Mouse (Mus musculus): ENCODE data around the gene Ccdc162. TPM values are rescaled to one million over a fixed set of nuclear protein-coding genes. Genes with fewer than 3 reads are reported as not detected.

The Ccdc162 gene
- polyA plus RNA-seq, 1 experiment from 2014 or later: 0.91 TPM

DNA sequence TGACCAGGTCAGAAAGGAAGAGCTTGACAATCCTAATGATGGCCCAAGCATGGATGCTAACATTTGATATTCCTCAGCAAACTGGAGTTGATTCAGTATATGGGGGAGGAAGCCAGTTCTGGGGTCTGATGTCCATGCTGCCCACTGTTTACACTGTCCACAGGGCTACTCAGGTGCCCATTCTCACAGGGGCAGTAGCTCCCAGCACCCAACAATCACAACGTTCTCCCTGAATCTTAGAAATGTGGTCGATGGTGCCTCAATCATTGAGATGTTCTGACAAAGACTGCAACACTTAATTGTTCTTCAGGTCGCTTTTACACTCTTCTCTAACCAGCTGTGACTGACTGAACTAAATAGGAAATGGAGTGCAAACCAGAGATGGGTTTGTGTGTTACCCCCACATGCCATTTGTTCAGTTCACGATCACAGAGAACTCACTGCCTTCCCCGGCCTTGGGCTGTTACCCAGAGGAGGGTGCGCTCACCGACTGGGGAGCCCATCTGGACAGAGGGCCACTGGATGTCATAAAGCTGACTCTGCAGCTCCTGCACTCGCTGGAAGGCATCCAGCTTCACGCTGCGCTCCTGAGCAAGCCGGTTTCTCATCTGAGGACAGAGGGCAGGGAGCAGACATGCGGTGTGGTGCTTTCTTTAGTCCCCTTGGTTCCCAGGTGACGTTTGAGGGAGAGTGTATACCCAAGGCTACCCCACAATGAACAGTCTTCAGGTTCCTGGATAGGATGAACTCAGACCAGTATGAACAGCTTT is 169.9 kb downstream of the Ccdc162 start:
- no peaks in the 10 kb centered on the region for H3K27me3 ChIP-seq
- no peak overlapping the region for H3K9ac ChIP-seq
- no peak overlapping the region for H3K27ac ChIP-seq
- H3K4me2 ChIP-seq (replicated peaks): no peak overlapping the region
- ATAC-seq (ENCODE audit: insufficient number of reproducible peaks, insufficient read depth, low FRiP score, low TSS enrichment): no peak
- peaks cover 15% of the 10 kb centered on the region for H3K4me1 ChIP-seq
- peaks cover 5% of the 10 kb centered on the region; the same call in 1 of the 2 replicates for H3K9me3 ChIP-seq
- no peak overlapping the region for H3K4me3 ChIP-seq
- 66% methylated on average over 13 of the region's 13 CpGs for WGBS
- H3K36me3 ChIP-seq: no peaks in the 10 kb centered on the region

DNA sequence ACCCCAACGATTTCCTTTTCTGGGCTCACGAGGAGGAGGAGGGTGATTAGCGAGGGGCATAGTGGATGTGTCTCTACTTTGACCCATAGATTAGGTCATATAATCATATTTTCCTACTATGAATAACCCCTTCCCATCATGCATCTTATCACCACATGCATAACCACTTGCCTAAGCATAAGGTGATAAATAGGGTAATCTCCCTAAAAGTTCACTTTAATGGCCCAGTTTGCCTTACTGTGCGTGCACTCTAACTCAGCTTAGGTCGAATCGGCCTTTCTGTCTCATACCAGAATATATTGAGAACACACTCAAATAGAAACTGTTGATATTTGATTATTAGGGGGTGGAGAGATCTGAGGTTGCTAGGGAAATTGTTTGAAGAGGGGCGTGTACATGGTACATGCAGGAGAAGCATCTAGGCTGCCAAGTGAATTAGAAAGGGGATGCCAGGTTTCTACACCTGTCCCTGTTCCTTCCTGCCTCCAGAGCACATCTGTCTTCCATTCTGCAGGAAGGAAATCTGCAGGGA is 171.1 kb downstream of the Ccdc162 start:
- Histone ChIP-seq H3K27ac (no peak overlapping the region), H3K36me3 (no peaks in the 10 kb centered on the region), H3K9me3 (peaks cover 5% of the 10 kb centered on the region; the same call in 1 of the 2 replicates), H3K27me3 (no peaks in the 10 kb centered on the region), H3K4me2 (replicated peaks) (no peak overlapping the region), H3K4me3 (no peak overlapping the region), H3K9ac (no peak overlapping the region), H3K4me1 (peaks cover 9% of the 10 kb centered on the region)
- ATAC-seq (ENCODE audit: insufficient number of reproducible peaks, insufficient read depth, low FRiP score, low TSS enrichment): no peak
- 52% methylated on average over 7 of the region's 7 CpGs for WGBS

- Histone ChIP-seq H3K9ac (no peak overlapping the region), H3K9me3 (peaks cover 5% of the 10 kb centered on the region; the same call in 1 of the 2 replicates), H3K4me2 (replicated peaks) (no peak overlapping the region), H3K27me3 (no peaks in the 10 kb centered on the region), H3K4me1 (peaks cover 9% of the 10 kb centered on the region), H3K36me3 (no peaks in the 10 kb centered on the region), H3K27ac (no peak overlapping the region), H3K4me3 (no peak overlapping the region)
- 6% methylated on average over 7 of the region's 7 CpGs for WGBS
- ATAC-seq (ENCODE audit: insufficient number of reproducible peaks, insufficient read depth, low FRiP score, low TSS enrichment): no peak
These were observed 171.8 kb downstream of the Ccdc162 start for GRCm38 (mm10) chr10:41544481-41545190.

- peaks cover 9% of the 10 kb centered on the region for H3K4me1 ChIP-seq
- H3K27ac ChIP-seq: no peak overlapping the region
- no peaks in the 10 kb centered on the region for H3K27me3 ChIP-seq
- 72% methylated on average over 2 of the region's 2 CpGs for WGBS
- no peak overlapping the region for H3K4me3 ChIP-seq
- H3K4me2 ChIP-seq (replicated peaks): no peak overlapping the region
- no peaks in the 10 kb centered on the region for H3K9me3 ChIP-seq
- no peak for ATAC-seq (ENCODE audit: insufficient number of reproducible peaks, insufficient read depth, low FRiP score, low TSS enrichment)
- H3K9ac ChIP-seq: no peak overlapping the region
- 0 out of 2 replicates have a peak, but pooled peaks cover 4% of the 10 kb centered on the region for H3K36me3 ChIP-seq
These were observed 172.6 kb downstream of the Ccdc162 start for GRCm38 (mm10) chr10:41543844-41544243.

DNA sequence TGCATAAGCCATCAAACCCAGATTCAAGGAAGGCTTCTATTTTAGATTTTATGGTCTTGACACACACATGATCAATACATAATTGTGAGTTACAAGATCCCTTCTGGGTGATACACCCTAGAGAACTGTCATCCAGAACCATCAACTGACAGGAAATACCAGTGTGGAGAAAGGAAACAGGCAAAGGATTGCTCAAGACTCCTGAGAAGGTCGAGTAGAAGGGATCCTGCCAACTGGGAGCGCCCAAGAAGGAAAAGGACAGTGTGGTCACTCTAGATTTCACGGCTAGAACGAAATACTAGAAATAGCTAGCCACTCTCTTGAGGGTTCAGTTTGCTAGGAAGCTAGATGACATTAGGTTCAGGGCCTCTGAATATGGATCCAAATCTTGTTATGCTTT is 173.0 kb downstream of the Ccdc162 start:
- H3K9me3 ChIP-seq: no peaks in the 10 kb centered on the region
- WGBS: 81% methylated on average over 4 of the region's 4 CpGs
- H3K4me3 ChIP-seq: no peak overlapping the region
- 0 out of 2 replicates have a peak, but pooled peaks cover 4% of the 10 kb centered on the region for H3K36me3 ChIP-seq
- ATAC-seq (ENCODE audit: insufficient number of reproducible peaks, insufficient read depth, low FRiP score, low TSS enrichment): no peak
- peaks cover 9% of the 10 kb centered on the region for H3K4me1 ChIP-seq
- H3K4me2 ChIP-seq (replicated peaks): no peak overlapping the region
- no peak overlapping the region for H3K9ac ChIP-seq
- H3K27ac ChIP-seq: no peak overlapping the region
- no peaks in the 10 kb centered on the region for H3K27me3 ChIP-seq

GRCm38 (mm10) chr10:41542057-41542456 is 174.4 kb downstream of the Ccdc162 start:
- Histone ChIP-seq H3K27me3 (no peaks in the 10 kb centered on the region), H3K4me1 (peaks cover 9% of the 10 kb centered on the region), H3K27ac (no peak overlapping the region), H3K9me3 (no peaks in the 10 kb centered on the region), H3K9ac (no peak overlapping the region), H3K4me3 (no peak overlapping the region), H3K4me2 (replicated peaks) (no peak overlapping the region), H3K36me3 (peaks cover 11% of the 10 kb centered on the region)
- no peak for ATAC-seq (ENCODE audit: insufficient number of reproducible peaks, insufficient read depth, low FRiP score, low TSS enrichment)
- WGBS: 94% methylated on average over 6 of the region's 6 CpGs

DNA sequence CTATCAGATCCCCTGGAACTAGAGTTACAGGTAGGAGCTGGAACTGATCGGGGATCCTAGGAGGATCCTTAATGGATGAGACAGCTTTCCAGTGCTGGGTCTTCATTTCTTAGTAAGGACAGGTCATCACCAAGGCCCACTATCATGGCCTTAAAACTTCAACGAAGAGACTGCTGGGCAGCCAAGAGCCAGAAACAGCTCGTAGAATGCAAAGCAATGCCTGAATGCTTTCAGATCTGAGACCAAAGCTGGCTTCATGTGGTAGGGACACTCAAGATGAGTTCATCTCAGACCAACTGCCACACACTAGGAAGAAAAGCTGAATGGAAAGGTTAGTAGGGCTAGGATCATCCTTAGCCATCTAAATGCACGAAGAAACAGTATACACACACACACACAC is 177.4 kb downstream of the Ccdc162 start:
- Histone ChIP-seq H3K4me2 (replicated peaks) (no peak overlapping the region), H3K4me1 (no peaks in the 10 kb centered on the region), H3K27me3 (no peaks in the 10 kb centered on the region), H3K27ac (no peak overlapping the region), H3K9me3 (no peaks in the 10 kb centered on the region), H3K9ac (no peak overlapping the region), H3K4me3 (no peak overlapping the region), H3K36me3 (peaks cover 32% of the 10 kb centered on the region)
- WGBS: 92% methylated on average over 4 of the region's 4 CpGs
- ATAC-seq (ENCODE audit: insufficient number of reproducible peaks, insufficient read depth, low FRiP score, low TSS enrichment): no peak

GRCm38 (mm10) chr10:41537983-41538330 is 178.5 kb downstream of the Ccdc162 start:
- Histone ChIP-seq H3K9me3 (no peaks in the 10 kb centered on the region), H3K27ac (no peak overlapping the region), H3K36me3 (peaks cover 43% of the 10 kb centered on the region), H3K27me3 (no peaks in the 10 kb centered on the region), H3K4me2 (replicated peaks) (no peak overlapping the region), H3K9ac (no peak overlapping the region), H3K4me1 (no peaks in the 10 kb centered on the region), H3K4me3 (no peak overlapping the region)
- ATAC-seq (ENCODE audit: insufficient number of reproducible peaks, insufficient read depth, low FRiP score, low TSS enrichment): no peak
- 78% methylated on average over 3 of the region's 3 CpGs for WGBS

GRCm38 (mm10) chr10:41537226-41537982 is 179.0 kb downstream of the Ccdc162 start:
- H3K4me1 ChIP-seq: no peaks in the 10 kb centered on the region
- H3K4me2 ChIP-seq (replicated peaks): no peak overlapping the region
- peaks cover 48% of the 10 kb centered on the region for H3K36me3 ChIP-seq
- ATAC-seq (ENCODE audit: insufficient number of reproducible peaks, insufficient read depth, low FRiP score, low TSS enrichment): no peak
- no peak overlapping the region for H3K27ac ChIP-seq
- no peak overlapping the region for H3K9ac ChIP-seq
- WGBS: 89% methylated on average over 4 of the region's 4 CpGs
- no peaks in the 10 kb centered on the region for H3K9me3 ChIP-seq
- H3K27me3 ChIP-seq: no peaks in the 10 kb centered on the region
- no peak overlapping the region for H3K4me3 ChIP-seq

DNA sequence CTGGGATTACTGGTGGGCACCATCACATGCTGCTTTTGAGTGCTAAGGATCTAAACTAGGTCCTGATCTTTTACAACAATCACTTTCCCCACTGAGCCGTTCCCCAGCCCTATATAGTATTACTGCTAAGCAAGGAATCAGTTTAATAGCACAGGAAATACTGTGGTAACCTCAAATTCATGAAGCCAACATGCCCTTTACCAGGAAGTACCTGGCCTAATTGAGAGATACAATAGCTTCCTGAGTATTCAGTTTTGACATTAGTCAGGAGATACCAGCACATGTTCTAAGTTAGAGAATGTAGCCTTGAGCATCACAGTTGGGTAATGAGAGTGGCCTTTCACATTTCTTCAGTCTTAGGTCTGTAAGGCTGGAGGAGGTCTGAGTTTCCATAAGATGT is 179.7 kb downstream of the Ccdc162 start:
- Histone ChIP-seq H3K9me3 (no peaks in the 10 kb centered on the region), H3K27ac (no peak overlapping the region), H3K9ac (no peak overlapping the region), H3K36me3 (peaks cover 49% of the 10 kb centered on the region), H3K27me3 (no peaks in the 10 kb centered on the region), H3K4me2 (replicated peaks) (no peak overlapping the region), H3K4me1 (no peaks in the 10 kb centered on the region), H3K4me3 (no peak overlapping the region)
- ATAC-seq (ENCODE audit: insufficient number of reproducible peaks, insufficient read depth, low FRiP score, low TSS enrichment): no peak
- 87% methylated on average over 1 of the region's 1 CpGs for WGBS

- H3K9me3 ChIP-seq: no peaks in the 10 kb centered on the region
- H3K4me3 ChIP-seq: no peak overlapping the region
- H3K36me3 ChIP-seq: peaks cover 54% of the 10 kb centered on the region
- H3K27ac ChIP-seq: no peak overlapping the region
- WGBS: 89% methylated on average over 2 of the region's 2 CpGs
- no peak for ATAC-seq (ENCODE audit: insufficient number of reproducible peaks, insufficient read depth, low FRiP score, low TSS enrichment)
- H3K9ac ChIP-seq: no peak overlapping the region
- H3K4me2 ChIP-seq (replicated peaks): no peak overlapping the region
- no peaks in the 10 kb centered on the region for H3K27me3 ChIP-seq
- no peaks in the 10 kb centered on the region for H3K4me1 ChIP-seq
These were observed 180.4 kb downstream of the Ccdc162 start for GRCm38 (mm10) chr10:41535991-41536390.

All from embryonic facial prominence, embryonic 12.5 days (tissue).